Mouse (Mus musculus): ENCODE measurements around the gene Prkag2. TPM values are rescaled to one million over a fixed set of nuclear protein-coding genes. Genes with fewer than 3 reads are reported as not detected.
A peak's percentile ranks its signal among the peaks of the same experiment; 100 is the strongest.
"Not testable (repeated sequence)": the region's sequence is repeated elsewhere in the genome, so short reads cannot be mapped to it uniquely, and the experiment has no call there.

Gene Prkag2
- polyA plus RNA-seq, 1 experiment from 2014 or later: 21.7 TPM

GRCm38 (mm10) chr5:25083816-25084215 is 16.6 kb downstream of the Prkag2 start:
- Histone ChIP-seq H3K9me3 (no peaks in the 10 kb centered on the region), H3K4me2 (no peak overlapping the region), H3K27me3 (no peaks in the 10 kb centered on the region), H3K36me3 (no peaks in the 10 kb centered on the region), H3K4me3 (no peak overlapping the region), H3K4me1 (peaks cover 15% of the 10 kb centered on the region), H3K27ac (no peak overlapping the region), H3K9ac (no peak overlapping the region)
- WGBS: 44% methylated on average over 7 of the region's 7 CpGs
- ATAC-seq (ENCODE audit: insufficient number of reproducible peaks, low FRiP score, low TSS enrichment, low read depth): no peak

GRCm38 (mm10) chr5:25082542-25082941 is 17.9 kb downstream of the Prkag2 start:
- Histone ChIP-seq H3K27ac (no peak overlapping the region), H3K4me1 (peaks cover 19% of the 10 kb centered on the region), H3K36me3 (no peaks in the 10 kb centered on the region), H3K9ac (no peak overlapping the region), H3K4me3 (no peak overlapping the region), H3K27me3 (no peaks in the 10 kb centered on the region), H3K4me2 (no peak overlapping the region), H3K9me3 (no peaks in the 10 kb centered on the region)
- no peak for ATAC-seq (ENCODE audit: insufficient number of reproducible peaks, low FRiP score, low TSS enrichment, low read depth)
- WGBS: 40% methylated on average over 2 of the region's 2 CpGs

GRCm38 (mm10) chr5:25081545-25081944 is 18.9 kb downstream of the Prkag2 start:
- 63% methylated on average over 16 of the region's 16 CpGs for WGBS
- Histone ChIP-seq H3K36me3 (no peaks in the 10 kb centered on the region), H3K27me3 (no peaks in the 10 kb centered on the region), H3K4me2 (no peak overlapping the region), H3K9me3 (no peaks in the 10 kb centered on the region), H3K4me3 (no peak overlapping the region), H3K27ac (no peak overlapping the region), H3K4me1 (peaks cover 18% of the 10 kb centered on the region), H3K9ac (no peak overlapping the region)
- ATAC-seq (ENCODE audit: insufficient number of reproducible peaks, low FRiP score, low TSS enrichment, low read depth): no peak

GRCm38 (mm10) chr5:25080994-25081393 is 19.4 kb downstream of the Prkag2 start:
- no peak overlapping the region for H3K9ac ChIP-seq
- H3K9me3 ChIP-seq: no peaks in the 10 kb centered on the region
- ATAC-seq (ENCODE audit: insufficient number of reproducible peaks, low FRiP score, low TSS enrichment, low read depth): no peak
- no peaks in the 10 kb centered on the region for H3K36me3 ChIP-seq
- H3K27me3 ChIP-seq: no peaks in the 10 kb centered on the region
- WGBS: 73% methylated on average over 3 of the region's 3 CpGs
- H3K4me2 ChIP-seq: no peak overlapping the region
- no peak overlapping the region for H3K27ac ChIP-seq
- peaks cover 12% of the 10 kb centered on the region for H3K4me1 ChIP-seq
- no peak overlapping the region for H3K4me3 ChIP-seq

- Histone ChIP-seq H3K36me3 (no peaks in the 10 kb centered on the region), H3K27me3 (no peaks in the 10 kb centered on the region), H3K27ac (no peak overlapping the region), H3K4me2 (no peak overlapping the region), H3K4me3 (no peak overlapping the region), H3K9ac (no peak overlapping the region), H3K4me1 (peaks cover 9% of the 10 kb centered on the region), H3K9me3 (no peaks in the 10 kb centered on the region)
- ATAC-seq (ENCODE audit: insufficient number of reproducible peaks, low FRiP score, low TSS enrichment, low read depth): no peak
- WGBS: 86% methylated on average over 9 of the region's 9 CpGs
Observed at GRCm38 (mm10) chr5:25080438-25080945, 19.9 kb downstream of the Prkag2 start.

GRCm38 (mm10) chr5:25079766-25080265 is 20.6 kb downstream of the Prkag2 start:
- Histone ChIP-seq H3K4me3 (no peak overlapping the region), H3K4me2 (no peak overlapping the region), H3K27me3 (no peaks in the 10 kb centered on the region), H3K9ac (no peak overlapping the region), H3K36me3 (no peaks in the 10 kb centered on the region), H3K4me1 (peaks cover 6% of the 10 kb centered on the region), H3K27ac (no peak overlapping the region), H3K9me3 (no peaks in the 10 kb centered on the region)
- WGBS: 90% methylated on average over 9 of the region's 9 CpGs
- ATAC-seq (ENCODE audit: insufficient number of reproducible peaks, low FRiP score, low TSS enrichment, low read depth): no peak

GRCm38 (mm10) chr5:25077873-25078651 is 22.4 kb downstream of the Prkag2 start:
- H3K27ac ChIP-seq: no peak overlapping the region
- H3K4me3 ChIP-seq: no peak overlapping the region
- peaks cover 6% of the 10 kb centered on the region for H3K4me1 ChIP-seq
- no peaks in the 10 kb centered on the region for H3K36me3 ChIP-seq
- 52% methylated on average over 8 of the region's 8 CpGs for WGBS
- peak; percentile 60; the same call in 1 of the 2 replicates for ATAC-seq (ENCODE audit: insufficient number of reproducible peaks, low FRiP score, low TSS enrichment, low read depth)
- H3K9ac ChIP-seq: no peak overlapping the region
- H3K27me3 ChIP-seq: no peaks in the 10 kb centered on the region
- no peak overlapping the region for H3K4me2 ChIP-seq
- no peaks in the 10 kb centered on the region for H3K9me3 ChIP-seq

GRCm38 (mm10) chr5:25077258-25077657 is 23.2 kb downstream of the Prkag2 start:
- not testable (repeated sequence) for H3K27ac ChIP-seq; H3K4me1 ChIP-seq; H3K4me3 ChIP-seq; H3K27me3 ChIP-seq; H3K9me3 ChIP-seq; ATAC-seq (ENCODE audit: insufficient number of reproducible peaks, low FRiP score, low TSS enrichment, low read depth); H3K9ac ChIP-seq; H3K4me2 ChIP-seq; H3K36me3 ChIP-seq
- WGBS: 92% methylated on average over 13 of the region's 13 CpGs

GRCm38 (mm10) chr5:25075623-25076022 is 24.8 kb downstream of the Prkag2 start:
- H3K27me3 ChIP-seq: no peaks in the 10 kb centered on the region
- H3K9ac ChIP-seq: no peak overlapping the region
- H3K9me3 ChIP-seq: no peaks in the 10 kb centered on the region
- peaks cover 4% of the 10 kb centered on the region for H3K4me1 ChIP-seq
- no peak overlapping the region for H3K4me2 ChIP-seq
- no peak overlapping the region for H3K4me3 ChIP-seq
- no peaks in the 10 kb centered on the region for H3K36me3 ChIP-seq
- H3K27ac ChIP-seq: no peak overlapping the region
- ATAC-seq (ENCODE audit: insufficient number of reproducible peaks, low FRiP score, low TSS enrichment, low read depth): no peak
- 72% methylated on average over 4 of the region's 4 CpGs for WGBS

GRCm38 (mm10) chr5:25069815-25070214 is 30.6 kb downstream of the Prkag2 start:
- Histone ChIP-seq H3K4me3 (no peak overlapping the region), H3K9me3 (no peaks in the 10 kb centered on the region), H3K36me3 (no peaks in the 10 kb centered on the region), H3K4me2 (no peak overlapping the region), H3K4me1 (peaks cover 5% of the 10 kb centered on the region; the same call in 1 of the 2 replicates), H3K27ac (no peak overlapping the region), H3K27me3 (no peaks in the 10 kb centered on the region), H3K9ac (no peak overlapping the region)
- WGBS: 81% methylated on average over 5 of the region's 5 CpGs
- no peak for ATAC-seq (ENCODE audit: insufficient number of reproducible peaks, low FRiP score, low TSS enrichment, low read depth)

- Histone ChIP-seq H3K9ac (no peak overlapping the region), H3K27ac (0 out of 2 replicates have a peak overlapping the region, but pooled peaks have one; percentile 43), H3K4me1 (peaks cover 5% of the 10 kb centered on the region; the same call in 1 of the 2 replicates), H3K9me3 (no peaks in the 10 kb centered on the region), H3K36me3 (no peaks in the 10 kb centered on the region), H3K4me2 (no peak overlapping the region), H3K4me3 (no peak overlapping the region), H3K27me3 (no peaks in the 10 kb centered on the region)
- ATAC-seq (ENCODE audit: insufficient number of reproducible peaks, low FRiP score, low TSS enrichment, low read depth): no peak; the same call in 1 of the 2 replicates
- 64% methylated on average over 6 of the region's 6 CpGs for WGBS
Observed at GRCm38 (mm10) chr5:25067122-25067521, 33.3 kb downstream of the Prkag2 start.

All from limb, embryonic 15.5 days (tissue).